Mouse (Mus musculus) embryonic fibroblast, embryonic 13.5 days (primary cell): Measurements from ENCODE around the gene Uck2. TPM values are rescaled to one million over a fixed set of nuclear protein-coding genes. Genes with fewer than 3 reads are reported as not detected.

ENCODE experiments used
- H3K27ac ChIP-seq: 2 replicates; pipeline ENCODE4 v1.5.1; 2012; ENCODE audit warnings: low read length, control low read depth, inconsistent platforms; ENCODE audit not compliant: insufficient read depth
- H3K4me1 ChIP-seq: 2 replicates; pipeline ENCODE4 v1.6.1; 2011; ENCODE audit warnings: low read length; ENCODE audit not compliant: control insufficient read depth, insufficient read depth
- H3K4me3 ChIP-seq: 2 replicates; pipeline ENCODE4 v1.5.1; 2011; ENCODE audit warnings: mild to moderate bottlenecking, control low read depth, low read length; ENCODE audit not compliant: insufficient read depth
- CTCF ChIP-seq: IDR thresholded peaks from 2 replicates; pipeline ENCODE4 v1.5.1; 2011; ENCODE audit warnings: mild to moderate bottlenecking, control low read depth, low read length, moderate library complexity, borderline replicate concordance; ENCODE audit not compliant: insufficient read depth
- POLR2A ChIP-seq: IDR thresholded peaks from 2 replicates; pipeline ENCODE4 v1.6.1; 2011; ENCODE audit warnings: low read depth, mild to moderate bottlenecking, control low read depth, low read length, moderate library complexity
- polyA plus RNA-seq: library from polyadenylated mRNA; stranded (reverse); fragments of >200 nt; gene quantifications from 2 replicates; pipeline ENCODE4 v1.2.4, GENCODE M21; 2011; ENCODE audit warnings: low read depth; ENCODE audit not compliant: missing spikeins, insufficient read length

The Uck2 gene
- polyA plus RNA-seq, 1 experiment: 132 TPM

DNA sequence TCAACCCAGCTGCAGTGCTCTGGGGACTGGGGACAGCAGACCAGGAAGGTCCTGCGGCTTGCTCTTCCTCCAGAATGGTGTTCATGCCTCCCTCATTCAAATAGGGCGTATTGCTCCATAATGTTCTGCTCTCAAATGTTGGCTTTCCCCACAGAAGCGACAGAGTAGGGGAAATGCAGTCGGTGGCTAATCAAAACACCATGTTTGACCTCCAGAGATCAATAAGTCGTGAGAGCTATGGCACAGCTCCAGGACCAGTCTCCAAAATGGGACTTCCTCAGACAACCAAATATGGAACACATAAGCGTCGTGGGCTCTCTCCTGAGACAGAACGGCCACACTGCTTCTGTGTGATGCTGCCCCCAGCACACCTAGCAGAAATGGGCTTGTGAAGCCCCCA is 13.3 kb downstream of the Uck2 start:
- Histone ChIP-seq H3K4me1 (peaks cover 23% of the 10 kb centered on the region), H3K4me3 (no peak overlapping the region), H3K27ac (peak overlapping the region; percentile 92)
- TF ChIP-seq CTCF (no peak), POLR2A (no peak)

GRCm38 (mm10) chr1:167271304-167271703 is 13.8 kb downstream of the Uck2 start:
- Histone ChIP-seq H3K4me1 (peaks cover 23% of the 10 kb centered on the region), H3K4me3 (no peak overlapping the region), H3K27ac (peak overlapping the region; percentile 92)
- TF ChIP-seq CTCF: no peak

DNA sequence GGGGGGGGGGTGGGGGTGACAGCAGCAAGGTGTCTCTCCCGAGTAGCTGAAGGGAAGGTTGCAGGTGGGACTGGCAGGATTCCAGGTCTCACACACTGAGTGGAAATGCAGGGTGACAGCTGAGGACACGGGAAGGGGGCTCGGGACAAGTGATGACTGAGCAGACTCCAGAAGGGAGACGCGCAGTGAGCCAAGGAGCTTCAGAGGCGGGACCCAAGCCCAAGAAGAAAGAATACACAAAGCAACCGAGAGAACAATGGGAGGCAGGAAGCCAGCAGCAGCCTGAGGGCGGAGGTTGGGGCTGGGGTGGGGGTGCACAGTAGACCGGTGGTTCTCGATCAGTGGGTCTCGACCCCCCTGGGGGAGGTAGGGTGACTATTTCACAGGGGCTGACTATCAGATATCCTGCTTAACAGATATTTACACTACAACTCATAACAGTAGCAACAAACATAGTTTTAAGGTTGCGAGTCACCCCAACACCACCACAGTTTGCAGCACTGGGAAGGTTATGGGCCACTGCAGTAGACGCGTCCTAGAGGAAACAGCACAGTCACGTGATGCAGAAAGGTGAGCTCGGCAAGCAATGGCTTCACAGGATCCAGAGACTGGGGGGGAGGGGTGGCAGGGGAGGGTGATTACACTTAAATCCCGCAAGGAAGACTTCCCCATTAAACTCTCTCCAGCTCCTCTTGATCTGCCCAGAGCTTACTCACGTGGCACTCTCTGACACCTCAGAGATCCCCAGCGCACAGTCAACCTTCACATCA is 14.6 kb downstream of the Uck2 start:
- Histone ChIP-seq H3K4me1 (peaks cover 23% of the 10 kb centered on the region), H3K27ac (peak overlapping the region; percentile 92), H3K4me3 (no peak overlapping the region)
- TF ChIP-seq CTCF: no peak
- TF ChIP-seq POLR2A: 0 out of 2 replicates have a peak, but pooled peaks have one; percentile 12

DNA sequence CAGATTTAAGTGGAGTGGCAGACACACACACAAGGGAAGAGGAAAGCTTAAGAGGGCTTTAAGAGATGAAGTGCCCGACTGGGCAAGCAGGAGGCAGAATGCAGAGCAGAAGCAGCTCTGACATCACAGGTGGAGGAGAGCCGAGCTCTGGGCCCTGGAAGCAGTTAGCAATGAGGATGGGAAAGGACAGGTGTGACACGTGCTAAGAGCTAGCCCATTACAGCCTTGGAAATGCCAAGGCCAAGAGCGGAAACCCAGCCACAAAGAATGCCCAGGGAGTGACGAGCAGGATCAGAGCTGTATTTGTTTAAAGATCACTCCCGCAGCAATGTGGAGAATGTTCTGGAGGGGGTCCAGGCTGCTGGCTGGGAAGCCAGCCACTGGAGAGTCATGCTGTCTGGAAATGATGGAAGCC is 15.3 kb downstream of the Uck2 start:
- Histone ChIP-seq H3K4me3 (no peak overlapping the region), H3K4me1 (peaks cover 23% of the 10 kb centered on the region)

DNA sequence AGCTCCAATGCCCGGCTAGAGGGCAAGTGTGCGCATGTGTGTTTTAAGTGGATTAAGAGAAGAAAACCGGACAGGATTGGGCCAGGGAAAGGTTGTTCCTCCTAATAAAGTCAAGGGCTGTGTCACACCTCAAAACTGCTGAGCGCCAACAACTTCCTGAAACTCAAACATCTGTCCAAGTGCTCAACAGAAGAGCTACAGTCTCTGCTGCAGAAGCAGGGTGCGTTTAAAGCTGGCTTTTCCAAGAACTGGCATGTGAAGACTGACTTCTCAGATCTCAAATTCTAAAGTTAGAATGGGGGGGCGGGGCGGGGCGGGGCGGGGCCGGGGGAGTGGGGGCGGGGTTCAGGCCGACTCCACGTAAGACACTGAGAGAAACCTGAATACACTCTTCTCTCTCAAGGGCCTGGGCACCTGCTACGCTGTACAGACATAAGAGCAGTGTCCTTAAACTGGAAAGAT is 15.7 kb downstream of the Uck2 start:
- Histone ChIP-seq H3K27ac (peak overlapping the region; percentile 99), H3K4me1 (peaks cover 23% of the 10 kb centered on the region), H3K4me3 (no peak overlapping the region)

More for the DNA sequence above, 15.3 kb downstream of the Uck2 start:
- no peak for TF ChIP-seq CTCF
- no peak for TF ChIP-seq POLR2A
- peak overlapping the region; percentile 99 for H3K27ac ChIP-seq

GRCm38 (mm10) chr1:167268360-167269063 is 16.6 kb downstream of the Uck2 start:
- H3K27ac ChIP-seq: peak overlapping the region; percentile 98
- peaks cover 23% of the 10 kb centered on the region for H3K4me1 ChIP-seq
- H3K4me3 ChIP-seq: no peak overlapping the region
- TF ChIP-seq POLR2A: no peak
- no peak for TF ChIP-seq CTCF

More for the DNA sequence above, 15.7 kb downstream of the Uck2 start:
- TF ChIP-seq CTCF (no peak), POLR2A (peak; percentile 73)

GRCm38 (mm10) chr1:167266720-167267119 is 18.4 kb downstream of the Uck2 start:
- no peak overlapping the region for H3K27ac ChIP-seq
- TF ChIP-seq POLR2A (no peak), CTCF (no peak)
- H3K4me1 ChIP-seq: peaks cover 30% of the 10 kb centered on the region

GRCm38 (mm10) chr1:167265366-167265765 is 19.8 kb downstream of the Uck2 start:
- TF ChIP-seq CTCF (no peak), POLR2A (no peak)
- Histone ChIP-seq H3K27ac (no peak overlapping the region), H3K4me1 (peaks cover 23% of the 10 kb centered on the region), H3K4me3 (no peak overlapping the region)

More at GRCm38 (mm10) chr1:167266720-167267119, 18.4 kb downstream of the Uck2 start:
- H3K4me3 ChIP-seq: no peak overlapping the region

- no peak overlapping the region for H3K27ac ChIP-seq
Measured at GRCm38 (mm10) chr1:167262489-167263041, 22.6 kb downstream of the Uck2 start.

More at GRCm38 (mm10) chr1:167262489-167263041, 22.6 kb downstream of the Uck2 start:
- TF ChIP-seq POLR2A (no peak), CTCF (no peak)
- H3K4me3 ChIP-seq: no peak overlapping the region
- peaks cover 10% of the 10 kb centered on the region for H3K4me1 ChIP-seq
